Mouse (Mus musculus) neutrophil, adult 83 days (primary cell): ENCODE results near the gene Kctd5. TPM values are rescaled to one million over a fixed set of nuclear protein-coding genes. Genes with fewer than 3 reads are reported as not detected.

Experiments used
- total RNA-seq, 2 experiments: library from RNA; stranded (reverse); gene quantifications; one replicate each; pipeline ENCODE4 v1.2.4; 2023

Gene Kctd5
- 10 to 100 TPM; 13.1 to 16.4 TPM for total RNA-seq

GRCm38 (mm10) chr17:24072919-24073696 is at the start of gene Kctd5:
Gene Kctd5, minus strand, starts transcription at chr17:24073485.

GRCm38 (mm10) chr17:24037844-24038243 is 35.4 kb downstream of the Kctd5 start, which contains the start of gene Prss27:
Gene Prss27, plus strand, starts transcription at chr17:24038144.

GRCm38 (mm10) chr17:23997901-23998300 is 75.4 kb downstream of the Kctd5 start, which contains the start of gene Prss22:
Gene Prss22, minus strand, starts transcription at chr17:23998100.

Other genes with a start within 250 kb of the Kctd5 start
- 100 to 1,000 TPM; 176 to 182 TPM for gene Elob, start 244.3 kb downstream of the Kctd5 start, total RNA-seq
- gene Prss33, start 237.4 kb downstream of the Kctd5 start, total RNA-seq = not detected
- not detected for gene Prss32, start 229.6 kb downstream of the Kctd5 start, total RNA-seq
- gene Prss41, start 229.3 kb downstream of the Kctd5 start, total RNA-seq = not detected
- gene Prss21, start 205.4 kb downstream of the Kctd5 start, total RNA-seq = not detected
- gene Dcpp1, start 192.6 kb downstream of the Kctd5 start, total RNA-seq = not detected
- not detected for gene Dcpp2, start 192.6 kb downstream of the Kctd5 start, total RNA-seq
- not detected for gene Dcpp3, start 156.0 kb downstream of the Kctd5 start, total RNA-seq
- gene Sbp, start 131.8 kb downstream of the Kctd5 start, total RNA-seq = not detected
- gene Sbpl, start 118.2 kb downstream of the Kctd5 start, total RNA-seq = not detected
- gene Prss30, start 92.9 kb downstream of the Kctd5 start, total RNA-seq = not detected
- not detected for gene Prss22, start 75.4 kb downstream of the Kctd5 start, total RNA-seq
- not detected for gene Prss27, start 35.3 kb downstream of the Kctd5 start, total RNA-seq
- gene Pdpk1, start 77.4 kb upstream of the Kctd5 start, total RNA-seq = 10 to 100 TPM; 59.9 to 66.7 TPM
- gene Amdhd2, start 90.3 kb upstream of the Kctd5 start, total RNA-seq = 10 to 100 TPM; 64.5 to 68.7 TPM
- gene Atp6v0c, start 96.2 kb upstream of the Kctd5 start, total RNA-seq = 100 to 1,000 TPM; 397 to 402 TPM
- 10 to 100 TPM; 16.7 to 18.3 TPM for gene Tbc1d24, start 132.1 kb upstream of the Kctd5 start, total RNA-seq
- gene Ntn3, start 136.0 kb upstream of the Kctd5 start, total RNA-seq = under 1 TPM; 0.37 to 0.40 TPM
- gene Tedc2, start 147.4 kb upstream of the Kctd5 start, total RNA-seq = 10 to 100 TPM; 10.3 to 11.3 TPM
- gene Ccnf, start 178.0 kb upstream of the Kctd5 start, total RNA-seq = 10 to 100 TPM; 57.0 to 58.7 TPM